Mouse (Mus musculus) embryonic fibroblast, embryonic 13.5 days (primary cell): ENCODE data around the gene Gast.

Experiments used
- CTCF ChIP-seq: IDR thresholded peaks from 2 replicates; pipeline ENCODE4 v1.5.1; 2011; ENCODE audit warnings: mild to moderate bottlenecking, control low read depth, low read length, moderate library complexity, borderline replicate concordance; ENCODE audit not compliant: insufficient read depth
- POLR2A ChIP-seq: IDR thresholded peaks from 2 replicates; pipeline ENCODE4 v1.6.1; 2011; ENCODE audit warnings: low read depth, mild to moderate bottlenecking, control low read depth, low read length, moderate library complexity

DNA sequence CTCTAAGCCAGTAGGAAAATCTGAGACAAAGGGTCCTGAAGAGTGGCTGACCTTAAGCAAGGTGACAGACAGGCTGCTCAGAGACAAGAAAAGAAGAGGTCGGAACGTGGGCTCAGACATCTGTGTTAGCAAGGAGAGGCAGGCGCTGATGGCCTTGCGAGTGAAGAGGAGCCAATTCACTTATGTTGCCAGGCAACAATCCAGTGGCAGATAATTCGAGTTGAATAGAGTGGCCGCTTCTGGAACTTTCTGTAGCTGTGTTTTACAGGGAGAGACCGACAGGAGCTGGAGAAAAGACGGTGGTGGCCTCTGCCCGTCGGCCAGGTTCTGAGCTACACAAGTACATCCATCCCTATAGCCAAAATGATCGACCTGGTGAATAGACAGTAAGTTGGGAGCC is 6.9 kb upstream of the Gast start:
- no peak for TF ChIP-seq POLR2A
- no peak for TF ChIP-seq CTCF
